Mouse (Mus musculus) MEL (cell line): Measurements from ENCODE around the gene Atg9b. TPM values are rescaled to one million over a fixed set of nuclear protein-coding genes. Genes with fewer than 3 reads are reported as not detected.

Source experiments
- DNase-seq: peaks from one replicate; pipeline ENCODE4 v3.0.0; 2011; ENCODE audit warnings: low read depth, low spot score
- H3K27ac ChIP-seq: 2 replicates; pipeline ENCODE4 v1.5.1; 2012; ENCODE audit warnings: low read depth, mild to moderate bottlenecking, control low read depth, low read length, moderate library complexity; ENCODE audit not compliant: control insufficient read depth
- H3K27me3 ChIP-seq, 2 experiments: fragments of 150-350 bp in 1 of 2; sonication (generic) in 1 of 2; 2 replicates each; pipeline ENCODE4 v1.6.1; 2012; ENCODE audit warnings: low read length in 2 of 2, mild to moderate bottlenecking in 2 of 2, improper control_type of control experiment in 1 of 2, moderate library complexity in 1 of 2; ENCODE audit not compliant: insufficient read depth in 2 of 2, control insufficient read depth in 1 of 2
- H3K36me3 ChIP-seq, 2 experiments: 2 replicates each; pipeline ENCODE4 v1.6.1; 2012 to 2014; ENCODE audit warnings: low read length in 2 of 2, improper control_type of control experiment in 1 of 2, inconsistent platforms in 1 of 2, mild to moderate bottlenecking in 1 of 2; ENCODE audit not compliant: insufficient read depth in 2 of 2, control insufficient read depth in 1 of 2
- H3K4me1 ChIP-seq, 2 experiments: fragments of 150-350 bp in 1 of 2; sonication (generic) in 1 of 2; 2 replicates each; pipeline ENCODE4 v1.6.1; 2012; ENCODE audit warnings: low read length in 2 of 2, improper control_type of control experiment in 1 of 2, mild to moderate bottlenecking in 1 of 2; ENCODE audit not compliant: insufficient read depth in 2 of 2, control insufficient read depth in 1 of 2
- H3K4me3 ChIP-seq, 2 experiments: fragments of 150-350 bp in 1 of 2; sonication (generic) in 1 of 2; 2 replicates each; pipeline ENCODE4 v1.5.1; 2012; ENCODE audit warnings: low read depth in 2 of 2, low read length in 2 of 2, mild to moderate bottlenecking in 2 of 2, moderate library complexity in 2 of 2, control low read depth in 1 of 2, improper control_type of control experiment in 1 of 2; ENCODE audit not compliant: control insufficient read depth in 1 of 2, insufficient read depth in 1 of 2
- H3K79me2 ChIP-seq: 2 replicates; pipeline ENCODE4 v1.6.1; 2012; ENCODE audit warnings: mild to moderate bottlenecking, low read length, moderate library complexity; ENCODE audit not compliant: control insufficient read depth, poor library complexity, insufficient read depth
- H3K9ac ChIP-seq: 2 replicates; pipeline ENCODE4 v1.6.1; 2012; ENCODE audit warnings: low read depth, mild to moderate bottlenecking, control low read depth, low read length, moderate library complexity; ENCODE audit not compliant: control insufficient read depth, poor library complexity, severe bottlenecking
- H3K9me3 ChIP-seq: fragments of 150-350 bp; sonication (generic); replicated peaks from 2 replicates; pipeline ENCODE4 v1.6.1; 2012; ENCODE audit warnings: mild to moderate bottlenecking, low read length, improper control_type of control experiment, moderate library complexity; ENCODE audit not compliant: insufficient read depth
- CHD2 ChIP-seq: IDR thresholded peaks from 2 replicates; pipeline ENCODE4 v1.6.1; 2011; ENCODE audit warnings: low read length, improper control_type of control experiment
- CTCF ChIP-seq, 3 experiments: IDR thresholded peaks in 2 of 3; conservative IDR thresholded peaks in 1 of 3; 2 replicates each; pipeline ENCODE4 v1.5.1; 2011 to 2012; ENCODE audit warnings: low read length in 3 of 3, low read depth in 2 of 3, mild to moderate bottlenecking in 2 of 3, improper control_type of control experiment in 1 of 3, inconsistent platforms in 1 of 3, mixed read lengths in 1 of 3, moderate library complexity in 1 of 3; ENCODE audit not compliant: control insufficient read depth in 1 of 3, insufficient read depth in 1 of 3, poor library complexity in 1 of 3, severe bottlenecking in 1 of 3
- E2F4 ChIP-seq: IDR thresholded peaks from 2 replicates; pipeline ENCODE4 v1.6.1; 2011; ENCODE audit warnings: low read depth, low read length, improper control_type of control experiment, borderline replicate concordance
- EP300 ChIP-seq, 2 experiments: IDR thresholded peaks; 2 replicates each; pipeline ENCODE4 v1.6.1; 2011; ENCODE audit warnings: improper control_type of control experiment in 2 of 2, low read length in 2 of 2, low read depth in 1 of 2, mild to moderate bottlenecking in 1 of 2
- ETS1 ChIP-seq: IDR thresholded peaks from 2 replicates; pipeline ENCODE4 v1.6.1; 2012; ENCODE audit warnings: low read depth, mild to moderate bottlenecking, inconsistent platforms, low read length, improper control_type of control experiment, moderate library complexity
- GATA1 ChIP-seq: IDR thresholded peaks from 2 replicates; pipeline ENCODE4 v1.6.1; 2011; ENCODE audit warnings: low read depth, low read length, improper control_type of control experiment
- MAFK ChIP-seq: IDR thresholded peaks from 2 replicates; pipeline ENCODE4 v1.6.1; 2011; ENCODE audit warnings: low read depth, mild to moderate bottlenecking, low read length, improper control_type of control experiment, borderline replicate concordance
- MAX ChIP-seq: IDR thresholded peaks from 2 replicates; pipeline ENCODE4 v1.6.1; 2011; ENCODE audit warnings: low read length, improper control_type of control experiment
- MAZ ChIP-seq: IDR thresholded peaks from 2 replicates; pipeline ENCODE4 v1.6.1; 2012; ENCODE audit warnings: low read depth, mild to moderate bottlenecking, inconsistent platforms, low read length, improper control_type of control experiment
- MXI1 ChIP-seq: IDR thresholded peaks from 2 replicates; pipeline ENCODE4 v1.6.1; 2011; ENCODE audit warnings: mild to moderate bottlenecking, low read depth, low read length, improper control_type of control experiment
- MYB ChIP-seq: IDR thresholded peaks from 2 replicates; pipeline ENCODE4 v1.6.1; 2011; ENCODE audit warnings: mild to moderate bottlenecking, low read depth, low read length, improper control_type of control experiment
- MYC ChIP-seq: IDR thresholded peaks from 2 replicates; pipeline ENCODE4 v1.6.1; 2011; ENCODE audit warnings: low read depth, mild to moderate bottlenecking, low read length, improper control_type of control experiment, moderate library complexity
- NRF1 ChIP-seq: IDR thresholded peaks from 2 replicates; pipeline ENCODE4 v1.6.1; 2014; ENCODE audit warnings: low read depth, mild to moderate bottlenecking, inconsistent platforms, low read length, improper control_type of control experiment, moderate library complexity; ENCODE audit not compliant: poor library complexity, insufficient read depth, severe bottlenecking
- POLR2AphosphoS2 ChIP-seq: IDR thresholded peaks from 2 replicates; pipeline ENCODE4 v1.6.1; 2011; ENCODE audit warnings: low read length, improper control_type of control experiment
- RCOR1 ChIP-seq: IDR thresholded peaks from 2 replicates; pipeline ENCODE4 v1.6.1; 2012; ENCODE audit warnings: low read depth, mild to moderate bottlenecking, inconsistent platforms, low read length, improper control_type of control experiment
- SIN3A ChIP-seq: IDR thresholded peaks from 2 replicates; pipeline ENCODE4 v1.6.1; 2012; ENCODE audit warnings: low read length, improper control_type of control experiment, inconsistent platforms
- TAL1 ChIP-seq: IDR thresholded peaks from 2 replicates; pipeline ENCODE4 v1.6.1; 2012; ENCODE audit warnings: mild to moderate bottlenecking, inconsistent platforms, low read length, moderate library complexity, mixed read lengths
- TBP ChIP-seq: IDR thresholded peaks from 2 replicates; pipeline ENCODE4 v1.8.0; 2011; ENCODE audit warnings: low read depth, low read length, improper control_type of control experiment
- TCF12 ChIP-seq: IDR thresholded peaks from 2 replicates; pipeline ENCODE4 v1.6.1; 2014; ENCODE audit warnings: low read depth, mild to moderate bottlenecking, inconsistent platforms, low read length, improper control_type of control experiment, moderate library complexity
- USF2 ChIP-seq, 2 experiments: IDR thresholded peaks; 2 replicates each; pipeline ENCODE4 v1.6.1; 2011 to 2012; ENCODE audit warnings: improper control_type of control experiment in 2 of 2, low read length in 2 of 2, borderline replicate concordance in 1 of 2, inconsistent platforms in 1 of 2, low read depth in 1 of 2, mild to moderate bottlenecking in 1 of 2; ENCODE audit not compliant: insufficient read depth in 1 of 2
- polyA plus RNA-seq, 2 experiments: library from polyadenylated mRNA; stranded (reverse) in 1 of 2; unstranded in 1 of 2; fragments of >175 nt in 1 of 2; fragments of >200 nt in 1 of 2; gene quantifications; 2 replicates each; pipeline versions ENCODE4 v1.2.1 to v1.2.4; 2012; ENCODE audit warnings: low replicate concordance in 2 of 2, low read depth in 1 of 2; ENCODE audit not compliant: insufficient read length in 2 of 2, insufficient read depth in 1 of 2, missing spikeins in 1 of 2
- total RNA-seq: library from RNA; depleted of rRNA; stranded (reverse); fragments of 300-350 nt; gene quantifications from 2 replicates; pipeline ENCODE4 v1.2.3, GENCODE M21; 2012

The Atg9b gene
- total and polyA plus RNA-seq, 3 experiments = 41.2 to 41.5 TPM; not detected in 1

DNA sequence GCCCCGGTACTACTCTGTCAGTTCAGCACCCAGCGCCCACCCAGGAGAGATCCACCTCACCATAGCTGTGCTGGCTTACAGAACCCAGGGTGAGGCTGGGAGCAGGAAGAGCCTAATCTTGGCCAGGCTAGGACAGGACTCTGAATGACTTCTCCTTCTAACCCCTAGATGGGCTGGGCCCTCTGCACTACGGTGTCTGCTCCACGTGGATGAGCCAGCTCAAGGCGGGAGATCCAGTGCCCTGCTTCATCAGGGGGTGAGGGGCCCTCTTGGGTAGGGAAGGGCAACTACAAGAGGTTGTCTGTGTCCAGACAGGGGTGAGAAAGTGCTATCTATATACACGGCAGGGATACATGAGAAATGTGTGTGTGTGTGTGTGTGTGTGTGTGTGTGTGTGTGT is 10.5 kb downstream of the Atg9b start:
- TF ChIP-seq TCF12 (0 out of 2 replicates have a peak, but pooled peaks have one; percentile 43), EP300 (IDR thresholded peaks at IDR 0.05; ENCODE audit: low read depth in 1 of 2, low read length in 2 of 2) (0 out of 4 replicates have a peak, but pooled peaks of 1 of the 2 experiments have one; percentile 19), E2F4 (peak; percentile 31; the same call in 1 of the 2 replicates), MYC (peak; percentile 75; the same call in 1 of the 2 replicates), MAX (peak; percentile 91), MAFK (no peak), MXI1 (peak; percentile 89), SIN3A (no peak; the same call in none of the 2 replicates)
- peaks cover 22 to 76% of the 10 kb centered on the region in 2 experiments for H3K4me1 ChIP-seq
- H3K9me3 ChIP-seq = no peaks in the 10 kb centered on the region
- peaks cover 0 to 56% of the 10 kb centered on the region in 2 experiments; a peak in 2 of 4 replicates for H3K36me3 ChIP-seq
- H3K27me3 ChIP-seq = no peaks in the 10 kb centered on the region
- peaks cover 8% of the 10 kb centered on the region for H3K79me2 ChIP-seq
- peak; percentile 80 for DNase-seq
- H3K27ac ChIP-seq = peak overlapping the region; percentile 53
- H3K9ac ChIP-seq = peak overlapping the region; percentile 48
- H3K4me3 ChIP-seq = peak overlapping the region in 1 of 2 experiments; percentile 10; a peak in 1 of 4 replicates

GRCm38 (mm10) chr5:24380499-24380898 is 11.4 kb downstream of the Atg9b start:
- H3K9ac ChIP-seq = peak overlapping the region; percentile 48
- no peaks in the 10 kb centered on the region for H3K27me3 ChIP-seq
- H3K9me3 ChIP-seq = no peaks in the 10 kb centered on the region
- DNase-seq = peak; percentile 89
- H3K27ac ChIP-seq = peak overlapping the region; percentile 77; the same call in 1 of the 2 replicates
- H3K36me3 ChIP-seq = peaks cover 0 to 52% of the 10 kb centered on the region in 2 experiments; a peak in 2 of 4 replicates
- no peaks in the 10 kb centered on the region; the same call in 1 of the 2 replicates for H3K79me2 ChIP-seq
- TF ChIP-seq MAX (no peak), POLR2AphosphoS2 (peak; percentile 30; the same call in 1 of the 2 replicates), ETS1 (peak; percentile 84), GATA1 (peak; percentile 96), EP300 (IDR thresholded peaks at IDR 0.05; ENCODE audit: low read depth in 1 of 2, low read length in 2 of 2) (peak; percentile 95 to 98), MYC (0 out of 2 replicates have a peak, but pooled peaks have one; percentile 56), MAFK (peak; percentile 16; the same call in 1 of the 2 replicates), NRF1 (no peak), CTCF (IDR thresholded peaks at IDR 0.05 in 2 of 3, conservative IDR thresholded peaks at IDR 0.05 in 1 of 3; ENCODE audit: control insufficient read depth in 1 of 3, insufficient read depth in 1 of 3, low read depth in 2 of 3, low read length in 3 of 3, poor library complexity in 1 of 3, severe bottlenecking in 1 of 3) (no peak), TCF12 (peak; percentile 97), TAL1 (peak; percentile 79), CHD2 (no peak; the same call in 1 of the 2 replicates), TBP (peak; percentile 66), USF2 (IDR thresholded peaks at IDR 0.05; ENCODE audit: borderline replicate concordance in 1 of 2, insufficient read depth in 1 of 2, low read depth in 1 of 2, low read length in 2 of 2) (no peak), RCOR1 (peak; percentile 97), MYB (peak; percentile 94), SIN3A (peak; percentile 92), MAZ (peak; percentile 53)
- TF ChIP-seq, all 39 proteins: peak for 13
- H3K4me1 ChIP-seq = peaks cover 22 to 72% of the 10 kb centered on the region in 2 experiments
- peak overlapping the region in 1 of 2 experiments; percentile 18; a peak in 1 of 4 replicates for H3K4me3 ChIP-seq
